Mouse (Mus musculus) right cerebral cortex, postnatal 36 days (tissue): Measurements from ENCODE around the gene Cdk6.
A peak's percentile ranks its signal among the peaks of the same experiment; 100 is the strongest.

Source experiments
- DNase-seq, 2 experiments: peaks; one replicate each; pipeline ENCODE4 v3.0.0; 2022; ENCODE audit warnings: low spot score in 2 of 2, mixed read lengths in 1 of 2

The Cdk6 gene

GRCm38 (mm10) chr5:3483054-3483722 lies 141.9 kb downstream of the Cdk6 start:
- no peak for DNase-seq

GRCm38 (mm10) chr5:3486579-3487282 lies 145.4 kb downstream of the Cdk6 start:
- no peak for DNase-seq

- no peak for DNase-seq
Observed at GRCm38 (mm10) chr5:3488146-3488774, 147.0 kb downstream of the Cdk6 start.

GRCm38 (mm10) chr5:3490358-3490757 lies 149.1 kb downstream of the Cdk6 start:
- DNase-seq, result no peak

GRCm38 (mm10) chr5:3491084-3491483 lies 149.8 kb downstream of the Cdk6 start:
- no peak for DNase-seq

GRCm38 (mm10) chr5:3491883-3492282 lies 150.6 kb downstream of the Cdk6 start:
- no peak for DNase-seq

GRCm38 (mm10) chr5:3492776-3493636 lies 151.7 kb downstream of the Cdk6 start:
- DNase-seq, result no peak

GRCm38 (mm10) chr5:3493968-3494367 lies 152.7 kb downstream of the Cdk6 start:
- no peak for DNase-seq

- no peak for DNase-seq
Observed at GRCm38 (mm10) chr5:3494452-3495187, 153.3 kb downstream of the Cdk6 start.

- DNase-seq, result no peak
Observed at GRCm38 (mm10) chr5:3497505-3497925, 156.2 kb downstream of the Cdk6 start.

GRCm38 (mm10) chr5:3500298-3500697 lies 159.0 kb downstream of the Cdk6 start:
- DNase-seq, result no peak

- DNase-seq, result no peak
Observed at GRCm38 (mm10) chr5:3500957-3501563, 159.8 kb downstream of the Cdk6 start.

- no peak for DNase-seq
Observed at GRCm38 (mm10) chr5:3501564-3502001, 160.3 kb downstream of the Cdk6 start.

GRCm38 (mm10) chr5:3502610-3503350 lies 161.5 kb downstream of the Cdk6 start:
- DNase-seq, result peak in 1 of 2 experiments; percentile 28

GRCm38 (mm10) chr5:3503373-3503772 lies 162.1 kb downstream of the Cdk6 start:
- no peak for DNase-seq

GRCm38 (mm10) chr5:3503836-3504323 lies 162.6 kb downstream of the Cdk6 start:
- no peak for DNase-seq

- no peak for DNase-seq
Observed at GRCm38 (mm10) chr5:3504453-3504852, 163.2 kb downstream of the Cdk6 start.

- no peak for DNase-seq
Observed at GRCm38 (mm10) chr5:3505553-3505952, 164.3 kb downstream of the Cdk6 start.

- no peak for DNase-seq
Observed at GRCm38 (mm10) chr5:3508480-3509381, 167.4 kb downstream of the Cdk6 start.
